8 mouse cellular contexts compared by ENCODE assay signal in genomic region chr2:115581989-115582608, GRCm38 (mm10). TPM values are rescaled to one million over a fixed set of nuclear protein-coding genes. Genes with fewer than 3 reads are reported as not detected.
DNase-seq lines count a peak whose midpoint lies in the region; ATAC-seq and TF ChIP-seq lines count a peak whose summit lies in the region.

No protein-coding gene starts in this region.

- in situ Hi-C loops in Patski (cut with MboI; ENCODE audit: low pct_unique_long_range_greater_than_20kb): no loop called here

- no peaks in the 10 kb centered on the region for H3K9me3 ChIP-seq in kidney, embryonic 16.5 days (ENCODE audit: low read length)
- no peaks in the 10 kb centered on the region for H3K9me3 ChIP-seq in forebrain, embryonic 11.5 days (ENCODE audit: control insufficient read depth, low read length)
- H3K9me3 ChIP-seq in liver, embryonic 11.5 days (ENCODE audit: control insufficient read depth, low read length): no peaks in the 10 kb centered on the region

- H3K27ac ChIP-seq in kidney, embryonic 16.5 days (ENCODE audit: low read length): peak overlapping the region; percentile 90
- H3K27ac ChIP-seq in forebrain, embryonic 11.5 days (ENCODE audit: low read depth, low read length): no peak overlapping the region
- no peak overlapping the region; the same call in 1 of the 2 replicates for H3K27ac ChIP-seq in liver, embryonic 11.5 days (ENCODE audit: low read depth, low read length)

- peak overlapping the region; percentile 88 for H3K4me3 ChIP-seq in kidney, embryonic 16.5 days (ENCODE audit: low read length)
- peak overlapping the region; percentile 62 for H3K4me3 ChIP-seq in forebrain, embryonic 11.5 days (ENCODE audit: low read depth, low read length)
- peak overlapping the region; percentile 72 for H3K4me3 ChIP-seq in liver, embryonic 11.5 days (ENCODE audit: low read depth, low read length)

- 70% methylated on average over 10 of the region's 10 CpGs for WGBS in kidney, embryonic 16.5 days
- WGBS in forebrain, embryonic 11.5 days: 62% methylated on average over 10 of the region's 10 CpGs
- 66% methylated on average over 10 of the region's 10 CpGs for WGBS in liver, embryonic 11.5 days

- CTCF ChIA-PET in Patski (lab: Charles Lee): interaction anchor here (0.8 kb wide), 1 partner anchor 15 kb away, joined by 3 read pairs; no protein-coding TSS in a partner anchor

- no peak for DNase-seq in kidney, adult 18-20 months
- DNase-seq in Patski (ENCODE audit: low read depth, low spot score): no peak
- no peak for DNase-seq in forebrain, embryonic 11.5 days (ENCODE audit: low spot score)
- DNase-seq in liver, embryonic 11.5 days (ENCODE audit: low spot score): no peak
- no peak for DNase-seq in adrenal gland, postnatal 36 days
- DNase-seq in natural killer cell, adult 2 months (ENCODE audit: low spot score in 2 of 2): no peak

- peak overlapping the region; percentile 81 for H3K4me2 ChIP-seq in kidney, embryonic 16.5 days (replicated peaks; ENCODE audit: low read depth, low read length)
- peak overlapping the region; percentile 55 for H3K4me2 ChIP-seq in forebrain, embryonic 11.5 days (ENCODE audit: low read depth, low read length, severe bottlenecking)
- peak overlapping the region; percentile 78 for H3K4me2 ChIP-seq in liver, embryonic 11.5 days

- peak; percentile 13; the same call in 1 of the 2 replicates for ATAC-seq in kidney, embryonic 16.5 days (ENCODE audit: low FRiP score, low TSS enrichment)
- ATAC-seq in Patski: peak; percentile 24
- ATAC-seq in forebrain, embryonic 11.5 days (replicated peaks; ENCODE audit: low FRiP score): no peak
- no peak for ATAC-seq in liver, embryonic 11.5 days (replicated peaks; ENCODE audit: low FRiP score)
- no peak for ATAC-seq in monocyte, adult 5-6 weeks (replicated peaks; ENCODE audit: insufficient number of reproducible peaks, low FRiP score, low TSS enrichment, poor library complexity, severe bottlenecking)

- POLR2A ChIA-PET in Patski (lab: Charles Lee): no interaction called here

- no peak for TF ChIP-seq CTCF in Patski (IDR thresholded peaks at IDR 0.05)

- H3K4me1 ChIP-seq in kidney, embryonic 16.5 days (ENCODE audit: insufficient read depth, low read length): peaks cover 26% of the 10 kb centered on the region
- peaks cover 1% of the 10 kb centered on the region; the same call in 1 of the 2 replicates for H3K4me1 ChIP-seq in forebrain, embryonic 11.5 days (replicated peaks; ENCODE audit: control insufficient read depth, insufficient read depth, low read length)
- peaks cover 8% of the 10 kb centered on the region for H3K4me1 ChIP-seq in liver, embryonic 11.5 days (replicated peaks; ENCODE audit: control insufficient read depth, insufficient read depth, low read length)

- no peaks in the 10 kb centered on the region for H3K36me3 ChIP-seq in kidney, embryonic 16.5 days (ENCODE audit: insufficient read depth, low read length)
- no peaks in the 10 kb centered on the region for H3K36me3 ChIP-seq in forebrain, embryonic 11.5 days (ENCODE audit: control insufficient read depth, insufficient read depth, low read length)
- H3K36me3 ChIP-seq in liver, embryonic 11.5 days (ENCODE audit: control insufficient read depth, insufficient read depth, low read length): no peaks in the 10 kb centered on the region

- H3K9ac ChIP-seq in kidney, embryonic 16.5 days (replicated peaks; ENCODE audit: low read length): peak overlapping the region; percentile 86
- H3K9ac ChIP-seq in forebrain, embryonic 11.5 days (ENCODE audit: low read length): peak overlapping the region; percentile 69
- H3K9ac ChIP-seq in liver, embryonic 11.5 days (ENCODE audit: low read depth, low read length): peak overlapping the region; percentile 82

- no peaks in the 10 kb centered on the region for H3K27me3 ChIP-seq in kidney, embryonic 16.5 days (ENCODE audit: insufficient read depth, low read length)
- no peaks in the 10 kb centered on the region for H3K27me3 ChIP-seq in Patski
- no peaks in the 10 kb centered on the region for H3K27me3 ChIP-seq in forebrain, embryonic 11.5 days (ENCODE audit: control insufficient read depth, insufficient read depth, low read length)
- no peaks in the 10 kb centered on the region for H3K27me3 ChIP-seq in liver, embryonic 11.5 days (replicated peaks; ENCODE audit: control insufficient read depth, insufficient read depth, low read length)

RNA-seq across cellular contexts. Expression of gene BC052040, which starts 0.6 kb away (rescaled TPM):
- 15.4 and 19.6 TPM in 2 replicates for polyA plus RNA-seq in kidney, embryonic 16.5 days (2015; fragmentation: Nextera tagmentation; extraction: Ambion mirVana)
- 14.8 TPM for polyA plus RNA-seq in Patski (2021)
- 22.3 and 22.5 TPM in 2 replicates for polyA plus RNA-seq in forebrain, embryonic 11.5 days (2014; fragmentation: Nextera tagmentation; extraction: Ambion mirVana)
- polyA plus RNA-seq in liver, embryonic 11.5 days (2014; fragmentation: Nextera tagmentation; extraction: Ambion mirVana): 13.8 and 13.9 TPM in 2 replicates
- 1.7 to 6.0 TPM (median 3.3 TPM) in 3 replicates for total RNA-seq in monocyte, adult 5-6 weeks (2017)
- total RNA-seq in adrenal gland, postnatal 36 days (2021): 1 to 10 TPM; 2.9 to 4.0 TPM

Comparison
In these comparisons a context has a peak if more than half of its experiments do, and no peak if none do; other contexts are left out.
1. ATAC-seq: peak in kidney, embryonic 16.5 days (single experiment) and Patski (single experiment); none in forebrain, embryonic 11.5 days (single experiment), liver, embryonic 11.5 days (single experiment) and monocyte, adult 5-6 weeks (single experiment).
2. Peak in every context shown above with its lines, with median percentiles within 50 percentile points of each other: H3K4me2 ChIP-seq, H3K4me3 ChIP-seq and H3K9ac ChIP-seq.